Mouse (Mus musculus) heart, embryonic 11.5 days (tissue): ENCODE measurements at regions not wholly inside any gene's neighbourhood (a gene's known extent, or its start where the extent isn't known, plus 50 kb on each side); places are given as distances from the start of the nearest gene placed in this dataset.

Experiments used
- ATAC-seq: fragments of 200-750 bp; cut with Nextera tagmentation; replicated peaks from 2 replicates; pipeline ENCODE4 v1.8.0; 2017; ENCODE audit warnings: moderate library complexity; ENCODE audit not compliant: insufficient number of reproducible peaks, low FRiP score, low TSS enrichment
- H3K27ac ChIP-seq: fragments of 300-500 bp; sonication (generic); 2 replicates; pipeline ENCODE4 v1.5.1; 2014; ENCODE audit warnings: mild to moderate bottlenecking, low read depth, low read length
- H3K27me3 ChIP-seq: fragments of 300-500 bp; sonication (generic); 2 replicates; pipeline ENCODE4 v1.6.1; 2014; ENCODE audit warnings: mild to moderate bottlenecking, low read length, mixed read lengths; ENCODE audit not compliant: control insufficient read depth, insufficient read depth
- H3K36me3 ChIP-seq: fragments of 300-500 bp; sonication (generic); 2 replicates; pipeline ENCODE4 v1.6.1; 2014; ENCODE audit warnings: mild to moderate bottlenecking, low read length, moderate library complexity, mixed read lengths; ENCODE audit not compliant: control insufficient read depth, insufficient read depth
- H3K4me1 ChIP-seq: fragments of 300-500 bp; sonication (generic); 2 replicates; pipeline ENCODE4 v1.6.1; 2014; ENCODE audit warnings: low read length; ENCODE audit not compliant: control insufficient read depth, insufficient read depth
- H3K4me2 ChIP-seq: fragments of 300-500 bp; sonication (generic); 2 replicates; pipeline ENCODE4 v1.6.1; 2014; ENCODE audit warnings: mild to moderate bottlenecking, moderate library complexity
- H3K4me3 ChIP-seq: fragments of 300-500 bp; sonication (generic); 2 replicates; pipeline ENCODE4 v1.5.1; 2014; ENCODE audit warnings: low read depth, low read length
- H3K9ac ChIP-seq: fragments of 300-500 bp; sonication (generic); 2 replicates; pipeline ENCODE4 v1.6.1; 2014; ENCODE audit warnings: mild to moderate bottlenecking, low read depth, low read length, moderate library complexity
- H3K9me3 ChIP-seq: fragments of 300-500 bp; sonication (generic); replicated peaks from 2 replicates; pipeline ENCODE4 v1.6.1; 2016; ENCODE audit warnings: low read length; ENCODE audit not compliant: control insufficient read depth
- WGBS: fragments of 180-500 bp; shearing (Covaris S2); extraction: QIAGEN DNeasy Blood & Tissue Kit; methylation state at CpG from one replicate; pipeline ENCODE4 v1.1.7; 2014; ENCODE audit not compliant: insufficient replicate concordance; 5-methylcytosine and 5-hydroxymethylcytosine counted together

DNA sequence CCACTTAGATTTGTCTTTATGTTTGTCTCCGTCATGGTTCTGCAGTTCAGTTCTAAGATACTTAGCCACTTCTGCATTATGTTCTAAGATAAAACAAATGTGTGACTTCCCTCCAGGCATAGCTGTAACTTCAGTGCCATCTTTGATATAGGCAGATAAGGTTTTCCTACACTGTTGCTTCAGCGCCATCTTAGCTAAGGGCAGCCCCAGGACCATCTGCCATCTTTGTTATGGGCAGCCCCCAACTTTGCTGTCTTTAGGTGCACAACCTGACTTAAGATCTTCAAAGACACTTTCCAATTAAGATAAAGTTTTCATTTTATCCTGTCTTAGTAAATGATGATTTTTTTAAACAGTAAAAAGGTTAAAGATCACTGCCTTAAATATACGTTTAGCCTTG is 119.8 kb downstream of the H2al2a start:
- no peaks in the 10 kb centered on the region for H3K4me1 ChIP-seq
- H3K27me3 ChIP-seq = no peaks in the 10 kb centered on the region
- no peaks in the 10 kb centered on the region for H3K36me3 ChIP-seq
- H3K4me3 ChIP-seq = no peak overlapping the region
- ATAC-seq = no peak
- H3K9ac ChIP-seq = no peak overlapping the region
- H3K27ac ChIP-seq = no peak overlapping the region
- no peaks in the 10 kb centered on the region for H3K9me3 ChIP-seq
- H3K4me2 ChIP-seq = no peak overlapping the region
- WGBS = 85% methylated on average over 3 of the region's 3 CpGs

DNA sequence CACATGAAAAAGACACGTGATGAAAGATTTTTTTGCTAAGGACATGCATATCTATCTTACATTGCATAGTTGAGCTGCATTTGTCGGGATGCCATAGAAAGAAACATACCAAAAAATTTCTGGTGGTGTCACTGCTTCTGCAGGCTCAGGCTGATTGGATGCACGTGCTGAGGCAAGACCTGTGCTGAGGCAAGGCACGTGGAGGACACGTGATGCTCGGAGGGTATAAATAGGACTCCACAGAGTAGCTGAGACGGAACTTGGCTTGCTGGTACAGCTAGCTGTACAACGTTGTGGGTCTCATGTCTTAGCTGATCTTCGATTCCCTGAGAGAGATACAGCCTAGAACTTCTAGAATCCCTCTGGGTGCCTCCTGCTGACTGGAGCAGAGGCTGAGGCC is 120.6 kb downstream of the H2al2a start:
- no peak for ATAC-seq
- no peak overlapping the region for H3K4me2 ChIP-seq
- H3K27ac ChIP-seq = no peak overlapping the region
- H3K9me3 ChIP-seq = no peaks in the 10 kb centered on the region
- no peaks in the 10 kb centered on the region for H3K36me3 ChIP-seq
- no peaks in the 10 kb centered on the region for H3K4me1 ChIP-seq
- no peaks in the 10 kb centered on the region for H3K27me3 ChIP-seq
- no peak overlapping the region for H3K9ac ChIP-seq
- WGBS = 78% methylated on average over 9 of the region's 9 CpGs
- no peak overlapping the region for H3K4me3 ChIP-seq

DNA sequence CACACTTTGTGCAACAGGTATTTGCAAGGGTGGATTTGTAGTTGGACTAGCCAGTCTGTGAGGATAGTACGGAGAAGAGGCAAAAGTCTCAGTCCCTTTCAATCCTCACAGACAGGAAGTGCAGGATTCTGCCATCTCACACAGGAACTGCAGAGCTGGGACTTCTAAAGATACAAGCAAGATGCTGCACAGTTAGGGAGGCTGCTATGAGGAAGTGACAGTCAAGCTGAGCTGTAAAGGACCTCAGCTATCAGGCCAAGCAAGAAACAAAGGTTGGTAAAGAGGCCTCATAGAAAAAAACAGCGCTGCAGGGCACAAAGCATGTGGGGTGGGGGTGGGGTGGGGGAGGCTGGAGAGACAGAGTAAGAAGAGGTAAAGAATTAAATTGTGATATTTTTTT is 126.2 kb downstream of the H2al2a start:
- no peak overlapping the region for H3K9ac ChIP-seq
- no peak overlapping the region for H3K27ac ChIP-seq
- ATAC-seq = no peak
- 0 out of 2 replicates have a peak, but pooled peaks cover 5% of the 10 kb centered on the region for H3K4me1 ChIP-seq
- WGBS = 42% methylated on average over 2 of the region's 2 CpGs
- H3K9me3 ChIP-seq = no peaks in the 10 kb centered on the region
- H3K4me2 ChIP-seq = no peak overlapping the region
- H3K27me3 ChIP-seq = no peaks in the 10 kb centered on the region
- no peak overlapping the region for H3K4me3 ChIP-seq
- no peaks in the 10 kb centered on the region for H3K36me3 ChIP-seq

GRCm38 (mm10) chr2:17868145-17868544 is 128.6 kb downstream of the H2al2a start:
- peak overlapping the region; percentile 24; the same call in 1 of the 2 replicates for H3K4me2 ChIP-seq

GRCm38 (mm10) chr2:17867341-17867740 is 129.4 kb downstream of the H2al2a start:
- Histone ChIP-seq H3K4me3 (no peak overlapping the region), H3K9me3 (no peaks in the 10 kb centered on the region), H3K27me3 (0 out of 2 replicates have a peak, but pooled peaks cover 5% of the 10 kb centered on the region), H3K36me3 (no peaks in the 10 kb centered on the region), H3K4me1 (0 out of 2 replicates have a peak, but pooled peaks cover 5% of the 10 kb centered on the region), H3K9ac (no peak overlapping the region), H3K27ac (no peak overlapping the region), H3K4me2 (no peak overlapping the region)
- ATAC-seq = no peak
- WGBS = 68% methylated on average over 3 of the region's 3 CpGs

More at GRCm38 (mm10) chr2:17868145-17868544, 128.6 kb downstream of the H2al2a start:
- 0 out of 2 replicates have a peak, but pooled peaks cover 5% of the 10 kb centered on the region for H3K27me3 ChIP-seq
- H3K9me3 ChIP-seq = no peaks in the 10 kb centered on the region
- no peak for ATAC-seq
- no peak overlapping the region for H3K9ac ChIP-seq
- H3K36me3 ChIP-seq = no peaks in the 10 kb centered on the region
- H3K27ac ChIP-seq = no peak overlapping the region
- WGBS = 23% methylated on average over 9 of the region's 9 CpGs
- H3K4me3 ChIP-seq = no peak overlapping the region
- 0 out of 2 replicates have a peak, but pooled peaks cover 5% of the 10 kb centered on the region for H3K4me1 ChIP-seq

DNA sequence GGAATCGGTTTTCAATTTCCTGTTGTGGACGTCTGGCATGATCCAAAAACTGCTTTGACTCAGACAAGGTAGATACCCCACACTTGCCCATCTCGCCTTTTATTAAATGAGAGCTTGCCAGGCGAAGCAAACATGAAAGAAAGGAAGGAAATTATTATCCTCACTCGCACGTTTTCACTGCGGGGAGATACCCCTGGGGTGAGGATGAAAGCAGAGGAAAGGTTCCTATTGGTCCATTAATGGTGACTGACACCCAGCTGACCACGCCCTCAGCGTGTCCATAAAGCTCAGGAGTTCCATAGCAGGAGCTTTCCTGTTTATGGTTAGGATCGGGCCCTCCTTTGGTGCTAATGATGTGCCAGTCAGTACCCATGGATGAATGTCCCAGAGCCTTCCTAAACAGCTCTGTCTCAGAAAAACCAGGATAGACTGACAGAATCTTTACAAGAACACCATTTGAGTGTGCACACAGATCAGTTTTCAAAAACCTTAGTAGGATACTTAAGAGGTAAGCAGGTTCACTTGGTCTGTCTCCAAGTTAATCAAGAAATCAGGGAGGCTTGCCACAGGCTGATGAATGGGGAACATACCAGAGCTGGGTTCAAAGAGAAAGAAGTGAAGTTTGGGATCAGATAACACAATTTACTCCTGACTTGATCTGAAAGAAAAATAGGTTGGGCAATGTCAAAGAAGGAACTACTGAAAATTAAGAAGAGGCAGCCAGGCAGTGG is 130.7 kb upstream of the Nebl start:
- Histone ChIP-seq H3K4me3 (peak overlapping the region; percentile 28), H3K4me2 (peak overlapping the region; percentile 59), H3K9ac (no peak overlapping the region), H3K27ac (no peak overlapping the region), H3K36me3 (no peaks in the 10 kb centered on the region), H3K9me3 (no peaks in the 10 kb centered on the region), H3K4me1 (no peaks in the 10 kb centered on the region), H3K27me3 (0 out of 2 replicates have a peak, but pooled peaks cover 5% of the 10 kb centered on the region)
- WGBS = 10% methylated on average over 10 of the region's 10 CpGs
- 0 out of 2 replicates have a peak, but pooled peaks have one; percentile 14 for ATAC-seq

GRCm38 (mm10) chr2:17860922-17861559 is 129.8 kb upstream of the Nebl start:
- WGBS = 36% methylated on average over 4 of the region's 4 CpGs
- ATAC-seq = no peak
- Histone ChIP-seq H3K4me1 (no peaks in the 10 kb centered on the region), H3K27me3 (0 out of 2 replicates have a peak, but pooled peaks cover 5% of the 10 kb centered on the region), H3K9ac (no peak overlapping the region), H3K4me3 (no peak overlapping the region), H3K36me3 (no peaks in the 10 kb centered on the region), H3K9me3 (no peaks in the 10 kb centered on the region), H3K4me2 (peak overlapping the region; percentile 59), H3K27ac (no peak overlapping the region)

GRCm38 (mm10) chr2:17859234-17859633 is 128.0 kb upstream of the Nebl start:
- no peak overlapping the region for H3K9ac ChIP-seq
- 0 out of 2 replicates have a peak, but pooled peaks cover 5% of the 10 kb centered on the region for H3K27me3 ChIP-seq
- no peak overlapping the region for H3K27ac ChIP-seq
- WGBS = 87% methylated on average over 8 of the region's 8 CpGs
- H3K4me1 ChIP-seq = no peaks in the 10 kb centered on the region; the same call in 1 of the 2 replicates
- no peaks in the 10 kb centered on the region for H3K36me3 ChIP-seq
- no peak overlapping the region for H3K4me3 ChIP-seq
- H3K4me2 ChIP-seq = no peak overlapping the region
- no peaks in the 10 kb centered on the region for H3K9me3 ChIP-seq
- ATAC-seq = no peak
